Mouse (Mus musculus) E14TG2a.4 (cell line): ENCODE data around the gene Fam53b.

Source experiments
- CTCF ChIP-seq: conservative IDR thresholded peaks from 2 replicates; pipeline ENCODE4 v1.5.1; 2014; ENCODE audit warnings: low read length
- NANOG ChIP-seq: IDR thresholded peaks from 2 replicates; pipeline ENCODE4 v1.6.1; 2014; ENCODE audit warnings: borderline replicate concordance, low read length, mixed read lengths

- TF ChIP-seq CTCF (no peak), NANOG (no peak)
These were observed 53.0 kb downstream of the Fam53b start for GRCm38 (mm10) chr7:132760589-132761180.
